Mouse (Mus musculus): Measurements from ENCODE around the gene Sash3. TPM values are rescaled to one million over a fixed set of nuclear protein-coding genes. Genes with fewer than 3 reads are reported as not detected.
A peak's percentile ranks its signal among the peaks of the same experiment; 100 is the strongest.

Sash3 gene
- polyA plus RNA-seq, 1 experiment from 2014 or later: 2.1 TPM

GRCm38 (mm10) chrX:48140286-48140877, 5.9 kb upstream of the Sash3 start:
- Histone ChIP-seq H3K27me3 (replicated peaks; ENCODE audit: control insufficient read depth, insufficient read depth, low read length) (no peaks in the 10 kb centered on the region), H3K9ac (ENCODE audit: low read depth, low read length) (no peak overlapping the region)
- TF ChIP-seq CTCF (IDR thresholded peaks at IDR 0.05; ENCODE audit: low read depth): no peak

GRCm38 (mm10) chrX:48141481-48141880, 4.8 kb upstream of the Sash3 start:
- H3K4me2 ChIP-seq (replicated peaks; ENCODE audit: low read depth): no peak overlapping the region
- H3K4me1 ChIP-seq (replicated peaks; ENCODE audit: control insufficient read depth, insufficient read depth, low read length): no peaks in the 10 kb centered on the region
- WGBS: 47% methylated on average over 6 of the region's 6 CpGs
- peak; percentile 22; the same call in 1 of the 2 replicates for ATAC-seq
- H3K9me3 ChIP-seq (ENCODE audit: control insufficient read depth): no peaks in the 10 kb centered on the region
- no peaks in the 10 kb centered on the region for H3K36me3 ChIP-seq (ENCODE audit: control insufficient read depth, insufficient read depth)
- TF ChIP-seq CTCF (IDR thresholded peaks at IDR 0.05; ENCODE audit: low read depth): no peak
- no peak overlapping the region for H3K9ac ChIP-seq (ENCODE audit: low read depth, low read length)
- H3K27me3 ChIP-seq (replicated peaks; ENCODE audit: control insufficient read depth, insufficient read depth, low read length): no peaks in the 10 kb centered on the region
- H3K27ac ChIP-seq (ENCODE audit: low read depth, low read length): 0 out of 2 replicates have a peak overlapping the region, but pooled peaks have one; percentile 7
- H3K4me3 ChIP-seq (ENCODE audit: low read depth, low read length): no peak overlapping the region

More at GRCm38 (mm10) chrX:48140286-48140877, 5.9 kb upstream of the Sash3 start:
- Histone ChIP-seq H3K4me2 (replicated peaks; ENCODE audit: low read depth) (no peak overlapping the region), H3K4me1 (replicated peaks; ENCODE audit: control insufficient read depth, insufficient read depth, low read length) (no peaks in the 10 kb centered on the region), H3K9me3 (ENCODE audit: control insufficient read depth) (no peaks in the 10 kb centered on the region), H3K4me3 (ENCODE audit: low read depth, low read length) (no peak overlapping the region), H3K27ac (ENCODE audit: low read depth, low read length) (no peak overlapping the region), H3K36me3 (ENCODE audit: control insufficient read depth, insufficient read depth) (no peaks in the 10 kb centered on the region)
- whole genome bisulfite sequencing: 38% methylated on average over 3 of the region's 3 CpGs
- ATAC-seq: no peak

- H3K4me1 ChIP-seq (replicated peaks; ENCODE audit: control insufficient read depth, insufficient read depth, low read length): no peaks in the 10 kb centered on the region
- peak; percentile 86 for ATAC-seq
- no peak for TF ChIP-seq CTCF (IDR thresholded peaks at IDR 0.05; ENCODE audit: low read depth)
- WGBS: 42% methylated on average over 26 of the region's 26 CpGs
- H3K27ac ChIP-seq (ENCODE audit: low read depth, low read length): peak overlapping the region; percentile 85
- H3K27me3 ChIP-seq (replicated peaks; ENCODE audit: control insufficient read depth, insufficient read depth, low read length): no peaks in the 10 kb centered on the region
- H3K36me3 ChIP-seq (ENCODE audit: control insufficient read depth, insufficient read depth): no peaks in the 10 kb centered on the region
- peak overlapping the region; percentile 24 for H3K4me3 ChIP-seq (ENCODE audit: low read depth, low read length)
- H3K9me3 ChIP-seq (ENCODE audit: control insufficient read depth): no peaks in the 10 kb centered on the region
- peak overlapping the region; percentile 22 for H3K9ac ChIP-seq (ENCODE audit: low read depth, low read length)
- peak overlapping the region; percentile 58 for H3K4me2 ChIP-seq (replicated peaks; ENCODE audit: low read depth)
These were observed 2.6 kb upstream of the Sash3 start for GRCm38 (mm10) chrX:48143415-48144335.

GRCm38 (mm10) chrX:48147226-48147625, 990 bp downstream of the Sash3 start:
- no peak overlapping the region for H3K4me2 ChIP-seq (replicated peaks; ENCODE audit: low read depth)
- no peak for ATAC-seq
- H3K27ac ChIP-seq (ENCODE audit: low read depth, low read length): no peak overlapping the region
- H3K4me3 ChIP-seq (ENCODE audit: low read depth, low read length): no peak overlapping the region
- no peaks in the 10 kb centered on the region for H3K4me1 ChIP-seq (replicated peaks; ENCODE audit: control insufficient read depth, insufficient read depth, low read length)
- H3K9me3 ChIP-seq (ENCODE audit: control insufficient read depth): no peaks in the 10 kb centered on the region
- WGBS: 84% methylated on average over 2 of the region's 2 CpGs
- no peak for TF ChIP-seq CTCF (IDR thresholded peaks at IDR 0.05; ENCODE audit: low read depth)
- no peak overlapping the region for H3K9ac ChIP-seq (ENCODE audit: low read depth, low read length)
- no peaks in the 10 kb centered on the region for H3K27me3 ChIP-seq (replicated peaks; ENCODE audit: control insufficient read depth, insufficient read depth, low read length)
- no peaks in the 10 kb centered on the region for H3K36me3 ChIP-seq (ENCODE audit: control insufficient read depth, insufficient read depth)

- Histone ChIP-seq H3K36me3 (ENCODE audit: control insufficient read depth, insufficient read depth) (no peaks in the 10 kb centered on the region), H3K4me3 (ENCODE audit: low read depth, low read length) (no peak overlapping the region), H3K27me3 (replicated peaks; ENCODE audit: control insufficient read depth, insufficient read depth, low read length) (no peaks in the 10 kb centered on the region), H3K27ac (ENCODE audit: low read depth, low read length) (no peak overlapping the region), H3K4me1 (replicated peaks; ENCODE audit: control insufficient read depth, insufficient read depth, low read length) (no peaks in the 10 kb centered on the region), H3K9ac (ENCODE audit: low read depth, low read length) (no peak overlapping the region), H3K4me2 (replicated peaks; ENCODE audit: low read depth) (no peak overlapping the region), H3K9me3 (ENCODE audit: control insufficient read depth) (no peaks in the 10 kb centered on the region)
- TF ChIP-seq CTCF (IDR thresholded peaks at IDR 0.05; ENCODE audit: low read depth): no peak
- ATAC-seq: no peak
- WGBS: 82% methylated on average over 7 of the region's 7 CpGs
These were observed 1.5 kb downstream of the Sash3 start for GRCm38 (mm10) chrX:48147741-48148186.

- ATAC-seq: no peak
- H3K4me2 ChIP-seq (replicated peaks; ENCODE audit: low read depth): no peak overlapping the region
- no peaks in the 10 kb centered on the region for H3K36me3 ChIP-seq (ENCODE audit: control insufficient read depth, insufficient read depth)
- no peaks in the 10 kb centered on the region for H3K27me3 ChIP-seq (replicated peaks; ENCODE audit: control insufficient read depth, insufficient read depth, low read length)
- TF ChIP-seq CTCF (IDR thresholded peaks at IDR 0.05; ENCODE audit: low read depth): no peak
- no peak overlapping the region for H3K27ac ChIP-seq (ENCODE audit: low read depth, low read length)
- H3K9me3 ChIP-seq (ENCODE audit: control insufficient read depth): no peaks in the 10 kb centered on the region
- WGBS: 66% methylated on average over 7 of the region's 7 CpGs
- H3K9ac ChIP-seq (ENCODE audit: low read depth, low read length): no peak overlapping the region
- no peaks in the 10 kb centered on the region for H3K4me1 ChIP-seq (replicated peaks; ENCODE audit: control insufficient read depth, insufficient read depth, low read length)
- H3K4me3 ChIP-seq (ENCODE audit: low read depth, low read length): no peak overlapping the region
These were observed 5.9 kb downstream of the Sash3 start for GRCm38 (mm10) chrX:48152106-48152505.
